Mouse (Mus musculus): ENCODE data around the gene Tacr1. TPM values are rescaled to one million over a fixed set of nuclear protein-coding genes. Genes with fewer than 3 reads are reported as not detected.

Tacr1 gene
- polyA plus RNA-seq, 1 experiment from 2014 or later: 0.56 TPM

DNA sequence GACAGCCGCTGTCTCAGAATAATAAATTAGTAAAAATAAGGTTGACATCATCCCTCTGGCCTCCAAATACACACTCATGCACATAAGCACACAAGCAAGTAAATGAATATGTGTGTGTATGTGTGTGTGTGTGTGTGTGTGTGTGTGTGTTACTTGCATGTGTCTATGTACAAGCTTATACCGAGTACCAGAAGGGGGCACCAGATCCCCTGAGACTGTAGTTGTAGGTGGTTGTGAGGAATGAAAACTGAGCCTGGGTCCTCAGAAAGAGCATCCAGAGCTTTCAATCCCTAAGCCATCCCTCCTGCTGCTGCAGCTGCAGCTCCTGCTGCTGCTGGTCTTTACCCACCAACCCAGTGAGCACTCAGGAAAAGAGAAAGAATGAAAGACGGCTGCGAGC, 206.6 kb downstream of the Tacr1 start:
- Histone ChIP-seq H3K36me3 (replicated peaks; ENCODE audit: control insufficient read depth, insufficient read depth, low read depth, low read length) (no peaks in the 10 kb centered on the region), H3K9ac (replicated peaks; ENCODE audit: low read length) (no peak overlapping the region), H3K4me2 (ENCODE audit: low read depth, low read length) (no peak overlapping the region), H3K4me1 (ENCODE audit: control insufficient read depth, insufficient read depth, low read length) (no peaks in the 10 kb centered on the region), H3K27me3 (ENCODE audit: control insufficient read depth, insufficient read depth, low read length) (no peaks in the 10 kb centered on the region), H3K9me3 (replicated peaks; ENCODE audit: control insufficient read depth, low read length) (no peaks in the 10 kb centered on the region), H3K27ac (replicated peaks; ENCODE audit: low read depth, low read length) (no peak overlapping the region), H3K4me3 (ENCODE audit: low read depth, low read length) (no peak overlapping the region)
- ATAC-seq (replicated peaks; ENCODE audit: insufficient number of reproducible peaks, low FRiP score, low TSS enrichment, low read depth): no peak
- 92% methylated on average over 4 of the region's 4 CpGs for WGBS
- no peak for DNase-seq (ENCODE audit: low spot score)

DNA sequence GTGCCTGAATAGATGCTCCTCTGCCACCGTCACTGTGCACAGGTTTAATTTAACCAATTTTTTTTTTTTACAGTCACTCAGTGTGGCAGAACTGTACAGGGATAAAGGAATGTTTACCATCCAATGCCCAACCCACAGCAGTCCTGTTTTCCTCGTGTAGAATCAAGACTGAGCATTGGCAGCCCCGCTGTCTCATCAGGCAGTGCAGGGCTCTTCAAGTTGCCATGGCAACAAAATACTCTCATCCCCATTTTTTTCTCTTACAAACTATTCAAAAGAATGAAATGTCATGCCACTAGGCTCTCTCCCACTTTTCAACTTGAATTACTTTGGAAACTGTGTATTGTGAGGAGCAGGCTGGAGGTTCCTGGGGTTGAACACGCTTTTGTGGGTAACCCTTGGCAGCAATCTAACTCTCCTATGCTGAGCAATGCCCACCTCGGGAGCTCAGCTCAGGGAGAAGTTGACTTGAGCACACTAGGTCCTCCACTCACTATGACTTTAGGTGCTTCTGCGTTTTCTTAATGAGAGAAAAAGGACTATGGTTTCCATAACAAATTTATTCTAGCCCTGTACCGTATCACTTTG, 207.3 kb downstream of the Tacr1 start:
- H3K4me2 ChIP-seq (ENCODE audit: low read depth, low read length): no peak overlapping the region
- H3K4me1 ChIP-seq (ENCODE audit: control insufficient read depth, insufficient read depth, low read length): no peaks in the 10 kb centered on the region
- no peak overlapping the region for H3K4me3 ChIP-seq (ENCODE audit: low read depth, low read length)
- WGBS: 77% methylated on average over 7 of the region's 7 CpGs
- ATAC-seq (replicated peaks; ENCODE audit: insufficient number of reproducible peaks, low FRiP score, low TSS enrichment, low read depth) (no peak), DNase-seq (ENCODE audit: low spot score) (peak; percentile 12)
- no peak overlapping the region for H3K27ac ChIP-seq (replicated peaks; ENCODE audit: low read depth, low read length)
- no peaks in the 10 kb centered on the region for H3K9me3 ChIP-seq (replicated peaks; ENCODE audit: control insufficient read depth, low read length)
- H3K27me3 ChIP-seq (ENCODE audit: control insufficient read depth, insufficient read depth, low read length): no peaks in the 10 kb centered on the region
- no peaks in the 10 kb centered on the region for H3K36me3 ChIP-seq (replicated peaks; ENCODE audit: control insufficient read depth, insufficient read depth, low read depth, low read length)
- no peak overlapping the region for H3K9ac ChIP-seq (replicated peaks; ENCODE audit: low read length)

All from embryonic facial prominence, embryonic 11.5 days (tissue).